Mouse (Mus musculus) embryo, embryonic 10.5 days (tissue): Measurements from ENCODE around the gene Plekhg6.

Experiments used
- DNase-seq: peaks from one replicate; pipeline ENCODE4 v3.0.0-alpha.2; 2015; ENCODE audit warnings: low spot score

Plekhg6 gene

DNA sequence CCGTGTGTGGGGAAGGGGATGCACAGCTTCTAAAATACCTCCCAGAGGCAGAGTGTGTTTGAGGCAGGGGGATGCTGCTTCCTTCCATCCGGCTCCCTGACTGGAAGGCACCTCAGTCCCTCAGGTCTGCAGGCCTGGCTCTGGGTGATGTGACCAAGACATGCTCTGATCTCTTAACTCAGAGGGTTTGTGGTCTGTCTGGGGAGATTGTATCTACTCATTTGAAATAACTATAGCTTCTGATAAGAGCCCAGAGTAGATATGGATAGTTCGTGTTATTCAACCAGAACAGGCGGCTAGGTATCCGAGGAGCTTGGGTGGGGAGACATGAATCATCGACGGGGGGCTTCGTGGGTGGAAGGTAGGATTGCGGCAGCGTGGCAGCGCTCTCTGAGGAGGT lies 27.4 kb downstream of the Plekhg6 start:
- no peak for DNase-seq

DNA sequence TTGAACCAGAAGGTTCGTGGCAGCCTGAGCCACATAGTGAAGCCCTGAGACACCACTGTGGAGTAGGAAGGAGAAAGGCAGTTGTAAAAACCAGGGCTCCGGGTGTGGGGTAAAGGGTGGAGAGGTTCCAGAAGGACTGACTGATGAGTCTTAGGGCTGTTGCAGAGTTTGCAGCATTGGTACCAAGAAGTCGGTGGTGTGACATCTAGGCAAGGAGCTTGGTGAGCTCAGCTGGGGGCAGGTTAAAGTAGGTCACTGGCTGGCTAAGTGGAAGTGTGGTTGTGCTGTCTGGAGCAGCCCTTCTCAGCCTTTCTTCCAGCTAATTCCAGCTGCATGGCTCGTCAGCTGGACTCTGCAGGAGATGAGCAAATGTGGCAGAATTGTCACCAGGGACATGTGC lies 27.8 kb downstream of the Plekhg6 start:
- no peak for DNase-seq

DNA sequence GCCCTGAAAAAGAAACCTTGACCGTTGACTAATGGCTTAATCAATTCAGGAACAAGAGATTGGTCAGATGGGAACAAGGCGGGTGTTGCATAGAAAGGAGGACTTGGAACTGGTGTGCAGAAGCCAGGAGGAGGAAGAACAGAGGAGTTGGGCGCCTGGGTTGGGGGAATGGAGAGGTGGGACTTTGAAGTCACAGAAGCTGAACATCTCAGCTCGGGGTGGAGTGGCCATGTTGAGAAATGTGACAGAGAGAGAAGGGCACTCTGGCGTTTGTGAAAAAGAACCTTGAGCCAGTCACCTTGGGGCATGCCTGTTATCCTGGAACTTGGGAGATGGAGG lies 28.6 kb downstream of the Plekhg6 start:
- no peak for DNase-seq

DNA sequence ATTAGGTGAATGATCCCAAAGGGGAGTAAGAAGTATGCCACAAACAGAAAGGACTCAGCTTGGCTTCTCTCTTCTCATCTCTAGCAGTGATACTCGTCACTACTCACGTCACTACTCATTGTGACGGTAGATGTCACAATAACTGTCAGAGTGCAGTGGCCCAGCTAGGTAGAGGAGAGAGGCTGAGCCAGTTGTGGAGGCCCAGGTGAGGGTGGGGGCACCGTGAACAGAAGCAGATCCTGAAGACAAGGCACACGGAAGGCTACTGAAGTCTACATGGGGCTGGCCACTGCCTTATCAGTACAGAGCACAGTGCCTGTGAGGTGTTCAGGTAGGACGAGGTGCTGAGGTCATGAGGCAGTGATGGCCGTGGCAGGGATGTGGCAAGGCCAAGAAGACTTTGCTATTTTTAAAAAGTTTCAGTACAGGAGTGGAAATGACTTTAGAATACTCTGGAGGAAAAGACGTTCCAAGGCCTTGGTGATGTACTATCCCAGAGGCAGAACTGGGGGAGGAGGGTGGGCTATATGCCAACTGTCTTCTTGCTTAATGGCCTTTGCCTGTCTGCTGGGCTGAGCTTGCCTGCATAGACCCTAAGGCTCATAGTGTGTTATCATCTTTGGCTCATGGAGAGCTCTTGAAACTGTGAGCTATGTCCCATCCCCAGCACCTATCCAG lies 29.1 kb downstream of the Plekhg6 start:
- no peak for DNase-seq

DNA sequence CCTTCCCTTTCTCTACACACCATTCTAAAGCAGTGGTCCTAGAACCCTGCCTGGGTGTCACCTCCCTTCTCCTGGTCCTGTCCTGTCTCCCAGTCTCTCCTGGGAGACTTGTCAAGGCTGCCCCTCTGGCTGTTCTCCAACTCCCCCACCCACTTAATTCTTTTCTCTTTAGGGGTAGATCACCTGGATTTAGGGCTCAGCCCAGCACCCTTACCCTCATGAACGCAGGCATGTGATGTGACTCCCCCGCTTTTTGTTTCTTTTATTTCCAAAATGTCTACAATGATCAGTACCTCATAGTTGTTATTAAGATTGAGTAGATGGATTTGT lies 29.6 kb downstream of the Plekhg6 start:
- DNase-seq = no peak

DNA sequence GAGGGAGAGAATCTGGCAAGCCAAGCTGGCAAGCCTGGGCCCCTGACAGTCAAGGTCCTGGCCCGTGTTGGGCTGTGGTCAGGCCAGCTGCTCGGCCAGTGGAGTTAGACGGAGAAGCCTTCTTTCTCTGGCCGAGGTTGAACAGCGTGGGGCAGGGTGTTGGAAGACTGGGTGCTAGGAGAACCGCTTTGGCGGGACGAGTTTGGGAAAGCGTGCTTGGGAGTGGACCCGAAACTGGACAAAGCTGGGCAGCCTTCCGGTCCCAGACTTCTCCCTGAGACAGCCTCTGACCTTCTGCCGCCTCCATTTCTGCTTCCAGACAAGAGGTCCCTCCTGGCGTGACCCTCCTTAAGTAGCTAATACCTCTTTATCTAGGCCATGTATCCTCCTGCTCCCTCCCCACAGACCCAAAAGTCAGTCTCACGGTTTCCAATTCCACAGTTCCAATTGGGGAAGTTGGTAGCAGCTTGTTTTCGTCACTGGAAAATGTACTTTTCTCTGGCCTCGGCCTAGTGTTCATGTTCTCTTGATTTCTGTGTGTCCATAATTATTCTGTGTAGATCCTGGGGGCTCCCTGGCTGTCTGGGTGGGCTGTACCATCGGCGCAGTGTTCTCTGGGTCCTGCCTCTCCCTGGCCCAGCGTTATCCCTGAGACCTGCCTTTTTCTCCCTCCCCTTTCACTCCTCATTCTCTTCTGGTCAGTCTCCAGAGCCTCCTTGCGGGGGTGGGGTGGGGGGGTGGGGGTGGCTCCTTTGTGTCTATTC lies 30.2 kb downstream of the Plekhg6 start:
- no peak for DNase-seq

DNA sequence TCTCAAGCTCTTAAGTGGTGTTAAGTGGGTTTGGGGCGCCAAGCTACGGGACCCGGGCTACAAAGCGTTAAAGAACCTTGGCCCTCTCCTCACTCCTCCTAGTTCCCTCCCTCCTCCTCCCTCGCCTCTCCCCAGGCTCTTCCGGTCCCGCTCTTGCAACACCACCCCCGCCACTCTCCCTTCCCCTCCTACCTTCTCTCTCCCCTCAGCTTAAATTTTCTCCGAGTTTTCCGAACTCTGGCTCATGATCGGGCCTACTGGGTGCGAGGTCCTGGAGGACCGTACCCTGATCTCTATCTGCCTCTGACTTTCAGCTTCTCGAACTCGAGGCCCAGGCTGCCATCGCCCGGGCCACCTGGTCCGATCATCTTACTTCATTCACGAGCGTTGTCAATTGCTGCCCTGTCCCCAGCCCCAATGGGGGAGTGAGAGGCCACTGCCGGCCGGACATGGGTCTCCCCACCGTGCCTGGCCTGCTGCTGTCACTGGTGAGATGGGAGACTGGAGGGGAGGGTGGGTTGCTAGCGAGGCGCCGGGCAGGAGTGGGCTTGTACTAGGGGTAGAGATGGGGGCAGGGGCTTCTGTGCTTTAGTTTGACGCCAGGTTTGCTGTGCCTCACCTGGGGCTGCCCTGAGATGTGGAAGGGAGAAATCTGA lies 30.9 kb downstream of the Plekhg6 start:
- DNase-seq = peak; percentile 88

DNA sequence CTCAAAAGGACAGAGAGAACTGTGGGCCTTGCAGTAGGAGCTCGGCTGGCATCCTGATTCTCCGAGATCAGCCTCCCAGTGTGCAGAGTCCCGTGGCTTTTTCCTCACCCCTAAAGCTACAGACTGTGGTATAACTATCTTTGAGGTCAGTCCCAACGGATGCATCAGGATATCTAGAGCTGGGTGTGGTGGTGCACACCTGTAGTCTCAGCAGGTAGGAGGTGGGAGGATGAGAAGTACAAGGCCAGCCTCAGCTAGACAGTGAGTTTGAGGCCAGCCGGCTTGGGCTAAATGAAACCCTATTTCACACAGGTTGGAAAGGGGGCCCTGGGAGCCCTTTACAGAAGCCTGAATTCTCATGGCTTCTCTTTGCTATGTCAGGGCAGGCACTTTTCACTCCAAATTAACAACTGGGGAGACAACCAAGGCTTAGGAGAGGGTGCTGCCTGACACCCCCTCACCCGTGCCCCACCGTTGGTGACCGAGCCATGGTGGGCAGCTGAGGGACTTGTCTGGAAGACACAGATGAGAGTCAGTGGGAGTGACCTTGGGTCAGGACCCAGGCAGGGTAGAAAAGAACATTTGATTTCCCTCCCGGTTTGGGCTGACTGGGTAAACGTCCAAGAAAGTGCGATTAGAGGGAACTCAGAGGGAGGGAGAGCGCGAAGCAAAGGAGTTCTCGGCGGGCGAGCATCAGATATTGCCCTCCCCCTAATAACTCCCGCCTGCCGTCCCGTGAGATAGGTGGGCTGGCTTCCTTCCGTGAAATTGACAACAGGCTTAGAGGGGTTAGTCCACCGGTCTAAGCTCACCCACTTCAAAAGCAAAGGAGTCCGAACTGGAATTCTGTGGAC lies 31.6 kb downstream of the Plekhg6 start, which contains the start of gene Tnfrsf1a:
TSS of gene Tnfrsf1a (plus strand) at position 642 of the 854 bp plus-strand sequence.
- no peak for DNase-seq

DNA sequence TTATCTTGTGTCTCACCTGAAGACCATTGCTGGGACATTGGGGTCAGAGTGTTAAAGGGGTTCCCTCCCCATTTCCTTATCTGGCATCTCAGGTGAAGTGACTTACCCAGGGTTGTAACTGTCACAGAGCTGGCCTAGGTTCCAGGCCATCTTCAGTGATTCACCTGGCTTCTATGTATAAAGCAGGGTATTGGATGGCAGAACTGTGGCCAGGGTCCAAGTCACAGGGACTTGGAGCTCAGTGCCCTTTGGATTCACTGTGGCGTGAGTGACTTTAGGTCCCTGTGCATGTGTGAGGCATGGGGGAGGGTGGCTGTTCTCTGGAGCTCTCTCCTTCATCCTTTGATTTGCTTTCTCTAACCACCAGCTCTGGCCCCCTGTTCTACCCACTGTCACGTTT lies 34.6 kb downstream of the Plekhg6 start:
- DNase-seq = no peak

DNA sequence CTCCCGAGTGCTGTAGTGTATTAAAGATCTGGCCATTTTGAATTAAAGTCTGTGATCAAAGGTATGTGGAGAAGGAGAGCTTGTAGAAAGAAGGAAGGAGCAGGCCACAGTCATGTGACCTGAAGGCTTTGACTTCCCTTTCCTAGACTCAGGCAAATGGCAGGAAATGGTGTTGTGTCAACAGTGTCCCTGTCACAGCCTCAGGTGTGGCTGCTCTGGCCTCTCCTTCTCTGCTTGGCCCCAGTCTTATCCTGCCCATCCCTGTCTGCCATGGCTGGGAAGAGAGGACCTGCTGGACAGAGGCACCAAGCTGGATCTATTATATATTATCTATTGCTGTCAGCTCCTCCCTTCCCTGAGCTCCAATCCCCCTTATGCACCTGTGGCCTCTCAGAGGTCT lies 35.0 kb downstream of the Plekhg6 start:
- DNase-seq = no peak

DNA sequence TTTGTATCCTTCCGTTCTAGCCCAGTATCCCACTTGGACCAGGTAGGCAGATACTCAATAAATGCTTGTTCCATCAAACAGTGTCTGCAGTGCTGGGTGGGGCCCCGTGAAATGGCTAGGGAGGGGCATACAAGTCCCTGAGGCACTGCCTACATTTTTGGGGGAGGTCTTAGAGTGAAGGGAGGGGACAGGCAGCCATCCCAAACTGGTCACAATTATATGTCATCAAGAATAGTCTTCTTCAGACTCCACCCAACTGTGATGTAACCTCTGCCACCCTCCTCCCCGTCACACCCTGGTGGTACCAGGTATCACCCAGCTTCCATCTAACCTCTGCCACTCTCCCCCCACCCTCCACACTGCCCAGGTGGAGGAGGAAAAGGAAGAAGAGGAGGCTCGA lies 35.7 kb downstream of the Plekhg6 start:
- DNase-seq = no peak

DNA sequence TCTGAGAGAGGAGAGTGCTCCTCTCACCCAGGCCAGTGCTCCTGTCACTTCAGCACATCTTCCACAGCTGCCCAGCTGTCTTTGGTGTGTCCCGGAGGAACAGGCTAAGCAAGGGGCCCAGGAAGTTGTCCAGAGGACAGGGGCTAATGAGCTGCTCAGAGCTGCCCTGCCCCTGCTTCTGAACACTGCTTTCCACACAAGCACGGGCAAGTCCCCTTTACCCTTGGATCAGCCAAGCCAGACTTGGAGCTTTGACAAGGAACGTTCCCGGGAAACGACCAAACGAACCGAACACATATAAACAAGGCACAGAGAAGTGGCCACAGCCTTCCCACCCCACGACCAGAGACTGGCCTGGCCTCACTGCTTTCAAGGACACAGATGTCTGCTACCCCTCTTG lies 36.5 kb downstream of the Plekhg6 start:
- no peak for DNase-seq

DNA sequence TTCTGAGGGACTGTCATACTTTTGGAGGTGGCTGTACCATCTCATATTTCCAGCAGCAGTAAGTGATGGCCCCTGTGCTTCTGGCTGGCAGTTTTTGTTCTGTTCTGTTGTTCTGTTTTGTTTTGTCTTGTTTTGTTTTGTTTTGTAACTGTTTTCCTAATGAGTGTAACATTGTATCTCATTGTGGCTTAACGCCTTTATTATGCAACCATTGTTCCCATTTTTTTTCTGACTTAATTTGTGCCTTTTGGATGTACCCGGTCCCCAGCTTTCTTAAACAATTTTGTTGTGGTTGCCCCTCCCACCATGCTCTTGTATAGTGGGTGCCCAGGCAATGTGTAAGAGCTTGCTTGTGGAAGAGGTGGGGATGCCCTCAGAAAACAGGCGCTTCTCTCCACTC lies 38.4 kb downstream of the Plekhg6 start:
- DNase-seq = no peak

DNA sequence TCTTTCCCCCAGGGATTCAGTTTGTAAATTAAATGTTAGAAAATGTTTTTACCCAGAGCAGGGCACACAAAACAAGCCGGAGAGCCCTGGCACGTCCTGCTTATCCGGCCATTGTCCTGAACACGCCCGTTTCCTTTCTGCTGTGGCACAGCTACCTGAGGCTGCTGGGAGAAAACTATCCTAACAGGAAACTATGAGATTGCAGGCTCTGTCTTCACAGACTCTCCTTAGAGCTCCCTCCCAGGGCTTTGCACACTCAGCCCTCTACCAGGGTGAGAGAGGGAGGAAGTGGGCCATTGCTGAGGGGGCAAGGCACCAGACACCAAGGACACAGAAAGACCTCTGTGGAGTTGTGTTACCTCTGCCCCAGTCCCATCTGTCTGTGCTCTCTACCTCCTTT lies 40.3 kb downstream of the Plekhg6 start:
- no peak for DNase-seq

DNA sequence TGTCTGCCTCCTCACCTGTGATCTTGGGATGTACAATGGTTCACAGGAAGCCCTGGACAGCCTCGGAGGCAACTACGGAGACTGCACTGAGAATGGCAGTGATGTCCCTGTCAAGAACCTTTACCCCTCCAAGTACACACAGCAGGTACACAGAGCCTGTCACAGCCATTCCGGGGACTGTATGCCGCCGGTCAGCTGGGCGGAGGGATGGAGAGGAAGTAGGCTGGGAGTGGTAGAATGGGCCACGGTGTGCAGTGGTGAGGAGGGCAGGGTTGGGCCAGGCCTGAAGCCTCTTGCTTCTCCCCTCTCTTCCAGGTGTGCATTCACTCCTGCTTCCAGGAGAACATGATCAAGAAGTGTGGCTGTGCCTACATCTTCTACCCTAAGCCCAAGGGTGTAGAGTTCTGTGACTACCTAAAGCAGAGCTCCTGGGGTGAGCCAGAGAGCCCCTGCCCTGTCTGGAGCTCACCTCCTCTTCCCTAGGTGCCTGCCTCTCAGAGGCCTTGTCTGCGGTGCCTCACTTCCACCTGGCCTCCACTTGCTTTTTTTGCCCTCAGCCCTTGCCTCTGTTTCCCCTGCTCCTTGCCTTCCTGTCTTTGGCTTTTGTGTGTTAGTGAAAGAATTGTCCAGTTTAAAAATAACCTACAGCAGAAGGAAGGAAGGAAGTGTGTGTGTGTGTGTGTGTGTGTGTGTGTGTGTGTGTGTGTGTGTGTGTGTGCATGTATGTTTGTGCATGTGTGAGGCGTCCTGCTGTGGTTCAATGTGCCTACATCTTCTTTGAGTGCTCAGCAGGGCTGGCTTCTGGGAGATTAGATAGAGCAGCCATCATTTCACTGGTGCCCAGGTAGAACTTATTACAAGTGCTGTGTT lies 41.6 kb downstream of the Plekhg6 start:
- no peak for DNase-seq

DNA sequence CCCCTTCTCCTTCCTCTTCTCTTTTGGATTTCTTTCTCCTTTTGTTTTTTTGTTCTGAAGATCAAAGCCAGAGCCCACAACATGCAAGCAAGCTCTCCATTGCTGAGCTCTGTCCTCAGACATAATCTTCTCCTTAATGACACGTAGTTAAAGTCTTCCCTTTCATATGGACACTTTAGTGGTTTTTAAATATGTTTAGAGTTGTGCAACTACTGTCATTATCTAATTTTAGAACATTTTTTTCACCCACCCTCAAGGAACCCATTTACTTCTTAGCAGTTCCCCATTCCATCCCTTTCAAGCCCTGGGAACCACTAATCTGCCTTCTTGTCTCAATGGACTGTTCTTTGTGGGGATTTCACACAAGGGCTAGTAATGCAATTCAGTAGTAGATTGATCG lies 46.2 kb downstream of the Plekhg6 start:
- no peak for DNase-seq

DNA sequence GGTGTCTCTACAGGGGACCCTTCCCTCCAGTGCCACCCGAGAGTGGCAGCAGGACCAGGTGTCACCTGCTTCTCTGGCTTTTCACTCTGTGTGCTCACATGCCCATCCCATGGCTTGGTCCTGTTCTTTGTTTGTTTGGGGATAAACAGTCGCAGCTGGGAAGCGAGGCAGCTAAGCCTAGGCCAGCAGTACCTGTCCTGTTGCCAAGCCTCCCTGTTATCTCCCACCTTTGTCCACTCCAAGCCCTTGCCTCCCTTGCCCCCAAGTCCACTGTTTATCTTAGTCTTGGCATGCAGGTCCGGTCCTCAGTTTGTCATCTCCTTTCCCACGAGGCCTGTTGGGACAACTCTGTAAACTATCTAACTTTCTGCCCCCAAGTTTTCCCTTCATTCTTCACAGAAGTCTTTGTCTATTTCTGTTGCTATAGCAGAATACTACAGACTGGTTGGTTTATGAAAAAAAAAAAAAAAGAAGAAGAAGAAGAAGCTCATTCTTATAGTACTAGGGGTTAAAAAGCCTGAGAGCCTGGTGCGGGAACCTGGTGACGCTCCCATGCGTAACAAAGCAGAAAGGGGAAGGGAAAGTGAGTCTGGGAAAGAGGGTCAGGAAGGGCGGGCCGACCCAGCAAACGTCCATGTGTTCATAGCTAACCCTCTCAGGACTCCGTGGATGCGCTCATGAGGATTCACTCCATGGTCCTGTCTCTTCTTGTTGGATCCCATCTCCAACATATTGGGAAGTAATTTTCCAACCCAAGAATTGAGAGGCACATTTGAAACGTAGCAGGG lies 47.3 kb downstream of the Plekhg6 start:
- no peak for DNase-seq

DNA sequence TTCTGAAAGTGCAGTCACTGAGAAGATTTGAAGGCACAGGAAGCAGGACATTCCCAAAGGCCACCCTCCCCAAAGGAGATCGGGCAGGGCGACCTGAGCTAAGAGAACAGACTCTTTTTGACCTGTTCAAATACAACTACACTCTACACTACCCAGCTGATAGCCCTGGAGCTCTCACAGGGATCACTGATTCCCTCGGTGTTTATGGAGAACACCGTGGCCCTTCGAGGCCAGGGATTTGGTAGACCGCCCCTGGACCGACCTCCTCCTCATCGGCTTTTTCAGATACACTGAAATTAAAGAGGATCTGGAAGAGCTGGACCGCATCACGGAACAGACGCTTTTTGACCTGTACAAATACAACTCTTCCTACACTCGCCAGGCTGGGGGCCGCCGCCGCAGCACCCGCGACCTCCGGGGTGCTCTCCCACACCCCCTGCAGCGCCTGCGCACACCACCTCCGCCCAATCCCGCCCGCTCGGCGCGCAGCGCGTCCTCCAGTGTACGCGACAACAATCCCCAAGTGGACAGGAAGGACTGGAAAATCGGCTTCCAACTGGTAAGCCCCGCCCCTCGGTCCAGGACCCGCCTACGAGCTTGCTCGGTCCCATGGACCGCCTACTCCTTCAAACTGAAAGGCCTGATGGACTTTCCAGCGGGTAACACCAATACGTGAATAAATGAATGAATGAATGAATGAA lies 49.8 kb downstream of the Plekhg6 start:
- peak; percentile 89 for DNase-seq

DNA sequence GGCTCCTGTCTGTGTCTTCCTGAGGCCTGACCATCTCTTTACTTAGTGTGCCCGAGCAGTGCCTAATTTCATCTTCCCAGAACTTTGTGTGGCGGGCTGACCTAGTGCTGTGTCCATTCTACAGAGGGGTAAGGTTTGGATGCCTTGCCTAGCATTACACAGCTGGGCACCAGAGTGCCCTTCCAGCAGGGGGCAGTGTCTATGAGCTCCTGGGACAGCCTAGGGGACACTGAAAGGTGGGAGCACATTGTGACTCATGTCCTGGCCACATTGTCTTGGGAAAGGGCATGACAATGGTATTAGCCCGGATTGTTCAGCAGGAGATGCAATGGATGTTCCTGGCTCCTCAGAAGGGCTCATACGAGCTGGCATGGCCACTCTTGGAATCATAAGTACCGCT lies 52.4 kb downstream of the Plekhg6 start:
- DNase-seq = no peak

DNA sequence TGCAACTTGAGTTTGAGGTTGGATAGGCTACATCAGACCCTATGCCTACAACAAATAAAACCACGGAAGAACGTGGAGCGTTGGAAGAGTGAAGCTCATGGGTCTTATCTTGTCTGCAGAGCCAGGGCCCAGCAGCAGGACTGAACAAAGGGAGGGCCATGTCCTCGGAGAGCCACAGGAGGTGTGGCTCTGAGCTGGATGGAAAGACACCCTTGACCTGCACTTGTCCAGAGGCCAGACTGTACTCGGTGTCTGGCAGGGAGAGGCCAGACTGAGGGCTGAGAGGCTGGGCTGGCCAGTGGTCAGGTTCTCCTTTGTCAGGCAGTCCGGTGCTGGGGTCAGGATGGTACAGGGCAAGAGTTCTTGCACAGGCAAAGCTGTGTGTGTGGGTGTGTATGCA lies 55.3 kb downstream of the Plekhg6 start:
- no peak for DNase-seq
